Mouse (Mus musculus): ENCODE results near the gene Rps6ka5.

Rps6ka5 gene

DNA sequence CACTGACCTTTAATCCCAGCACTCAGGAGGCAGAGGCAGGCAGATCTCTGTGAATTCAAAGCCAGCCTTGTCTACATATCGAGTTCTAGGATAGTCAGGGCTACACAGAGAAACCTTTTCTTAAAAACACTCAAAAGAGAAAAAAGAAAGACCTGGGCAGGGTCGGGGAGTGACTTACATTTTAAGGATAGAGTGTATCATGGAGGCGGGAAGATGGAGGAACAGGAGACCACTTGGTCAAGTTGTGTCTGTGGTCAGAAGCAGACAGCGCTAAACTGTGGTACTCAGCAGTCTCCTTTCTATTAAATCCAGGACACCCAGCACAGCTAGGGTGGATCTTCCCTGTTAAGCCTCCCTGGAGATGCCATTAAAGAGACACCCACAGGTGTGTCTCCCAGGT is at the start of gene Rps6ka5:
Rps6ka5 (minus strand) TSS at position 333 of the 400 bp plus-strand sequence.
- DNase-seq (ENCODE audit: low read depth, low spot score) = no peak

DNA sequence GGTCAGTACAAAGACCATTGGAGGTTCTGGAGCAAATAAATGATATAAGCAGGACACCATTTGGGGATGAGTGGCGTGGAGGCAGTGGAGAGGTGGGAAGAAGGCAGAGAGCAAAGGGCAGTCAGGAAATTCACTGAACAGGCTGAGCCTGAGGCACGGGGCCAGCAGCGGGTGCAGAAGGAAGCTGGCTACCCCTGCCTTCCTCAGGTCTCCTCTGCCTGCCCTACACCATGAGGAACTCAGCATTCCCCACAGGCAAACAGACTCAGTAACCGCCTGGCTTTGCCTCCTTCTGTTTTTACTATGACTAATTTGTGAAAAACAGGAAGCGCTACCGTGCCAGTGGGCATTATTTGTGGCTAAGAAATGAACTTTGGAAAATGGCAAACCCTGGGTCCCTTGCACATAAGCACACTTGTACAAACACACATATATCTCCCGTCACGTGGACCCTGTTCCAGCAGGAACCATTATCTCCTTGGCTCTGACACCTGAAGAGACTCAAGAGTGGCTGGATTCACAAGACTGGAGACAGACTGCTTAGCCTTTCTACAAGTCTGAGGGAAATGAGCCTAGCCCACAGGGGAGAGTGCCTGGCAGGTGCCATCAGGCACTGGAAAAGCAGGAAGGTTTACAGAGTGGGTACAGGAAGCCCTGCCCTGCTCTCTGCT is 49.3 kb upstream of the Rps6ka5 start:
- no peak for DNase-seq (ENCODE audit: low read depth, low spot score)

DNA sequence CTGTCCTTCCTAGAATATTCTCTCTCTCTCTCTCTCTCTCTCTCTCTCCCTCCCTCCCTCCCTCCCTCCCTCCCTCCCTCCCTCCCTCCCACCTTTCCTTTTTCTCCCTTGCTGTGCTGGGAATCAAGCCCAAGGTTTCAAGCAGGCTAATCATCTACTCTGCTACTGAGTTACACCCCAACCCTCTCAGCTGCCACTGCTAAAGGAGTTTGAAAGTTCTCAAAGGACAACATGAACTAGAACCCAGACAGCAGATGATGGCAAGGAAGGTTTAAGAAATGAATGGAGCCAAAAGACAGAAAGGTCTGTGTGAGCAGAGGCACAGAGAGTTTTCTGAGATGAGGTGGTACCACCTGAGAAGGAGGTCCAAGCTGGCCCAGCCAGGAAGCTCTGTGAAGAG is 48.5 kb upstream of the Rps6ka5 start:
- no peak for DNase-seq (ENCODE audit: low read depth, low spot score)

DNA sequence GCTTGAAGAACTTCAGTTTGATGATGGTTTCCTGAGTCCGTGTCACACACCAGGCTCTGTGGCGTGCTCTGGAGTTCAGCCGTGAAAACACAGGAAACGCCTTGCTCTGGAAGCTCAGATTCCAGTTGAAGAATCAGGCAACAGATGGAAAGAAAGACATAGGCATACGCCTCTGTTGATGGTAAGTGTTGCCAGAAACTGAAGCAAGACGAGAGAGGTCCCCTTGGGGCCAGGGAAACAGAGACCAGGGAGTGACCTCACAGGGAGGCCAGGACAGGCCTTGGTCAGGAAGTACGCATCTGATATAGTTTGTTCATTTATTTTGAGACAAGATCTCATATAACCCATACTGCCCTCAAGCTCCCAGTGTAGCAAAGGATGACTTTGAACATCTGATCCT is 48.0 kb upstream of the Rps6ka5 start:
- no peak for DNase-seq (ENCODE audit: low read depth, low spot score)

DNA sequence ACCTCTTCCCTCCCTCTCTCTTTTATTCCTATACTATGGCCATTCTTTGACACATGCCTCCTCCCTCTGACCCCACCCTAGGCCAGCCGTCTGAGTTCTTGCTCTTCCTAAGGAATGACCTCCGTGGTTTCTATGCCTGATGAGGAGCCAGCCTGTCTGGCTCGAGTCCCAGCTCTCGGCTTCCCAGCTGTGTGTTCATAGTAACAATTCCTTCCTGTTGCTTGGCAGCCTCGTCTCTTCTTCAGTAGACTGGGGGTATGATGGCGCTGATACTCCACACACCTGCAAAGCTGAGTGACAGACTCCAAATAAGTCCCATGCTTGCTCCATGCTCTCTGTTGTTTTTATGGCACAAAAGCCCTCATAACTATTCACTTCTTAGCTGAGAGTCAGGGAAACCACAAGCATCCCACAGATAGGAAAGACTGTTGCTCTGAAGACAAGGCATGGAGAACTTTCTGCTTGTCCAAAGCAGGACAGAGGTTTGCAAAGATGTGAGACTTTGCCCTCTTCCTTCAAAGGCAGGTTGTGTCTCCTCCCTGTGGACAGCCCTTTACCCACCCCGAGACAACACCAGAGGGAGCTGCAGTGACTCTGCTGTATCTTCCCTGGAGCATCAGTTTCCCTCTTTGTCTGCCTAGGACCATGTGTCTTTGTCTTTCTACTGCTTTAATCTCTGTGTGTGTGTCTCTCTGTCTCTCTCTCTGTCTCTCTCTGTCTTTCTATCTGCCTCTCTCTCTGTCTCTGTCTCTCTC is 45.6 kb upstream of the Rps6ka5 start:
- no peak for DNase-seq (ENCODE audit: low read depth, low spot score)

DNA sequence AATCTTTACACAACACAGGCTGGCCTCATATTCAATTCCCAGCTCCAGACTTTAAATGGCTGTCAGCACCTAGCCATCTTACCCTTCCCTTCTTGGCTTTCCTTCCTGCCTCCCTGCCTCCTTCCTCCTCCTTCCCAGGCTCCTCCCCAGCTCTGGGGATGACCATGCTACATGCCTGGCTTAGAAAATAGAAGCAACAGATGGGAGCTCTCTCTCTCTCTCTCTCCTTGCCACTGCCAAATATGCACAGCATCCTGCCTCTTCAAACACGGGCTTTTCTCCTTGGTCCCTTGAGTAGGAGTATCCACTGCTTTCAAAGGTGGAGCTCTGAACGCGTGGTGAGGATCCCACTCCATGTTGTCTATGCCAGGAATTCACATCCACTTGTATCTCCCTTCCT is 44.0 kb upstream of the Rps6ka5 start:
- DNase-seq (ENCODE audit: low read depth, low spot score) = no peak

DNA sequence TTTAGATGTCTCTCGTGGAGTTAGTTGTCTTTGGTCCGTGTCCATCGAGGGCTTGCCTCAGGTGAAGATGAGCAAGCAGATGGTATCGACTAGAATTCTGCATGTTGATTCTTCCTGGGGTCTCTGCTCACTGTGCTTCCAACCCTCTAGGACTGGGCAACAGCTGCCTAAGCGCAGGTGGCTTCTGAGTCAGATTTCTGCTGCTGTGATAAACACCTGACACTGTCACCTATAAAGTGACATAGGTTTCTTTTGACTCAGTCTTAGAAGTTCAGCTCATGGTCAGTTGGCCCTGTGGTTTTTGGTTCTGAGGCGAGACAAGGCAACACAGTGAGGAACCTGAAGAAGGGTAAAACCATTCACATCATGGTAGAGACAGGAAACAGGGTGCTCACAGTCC is 43.1 kb upstream of the Rps6ka5 start:
- no peak for DNase-seq (ENCODE audit: low read depth, low spot score)

DNA sequence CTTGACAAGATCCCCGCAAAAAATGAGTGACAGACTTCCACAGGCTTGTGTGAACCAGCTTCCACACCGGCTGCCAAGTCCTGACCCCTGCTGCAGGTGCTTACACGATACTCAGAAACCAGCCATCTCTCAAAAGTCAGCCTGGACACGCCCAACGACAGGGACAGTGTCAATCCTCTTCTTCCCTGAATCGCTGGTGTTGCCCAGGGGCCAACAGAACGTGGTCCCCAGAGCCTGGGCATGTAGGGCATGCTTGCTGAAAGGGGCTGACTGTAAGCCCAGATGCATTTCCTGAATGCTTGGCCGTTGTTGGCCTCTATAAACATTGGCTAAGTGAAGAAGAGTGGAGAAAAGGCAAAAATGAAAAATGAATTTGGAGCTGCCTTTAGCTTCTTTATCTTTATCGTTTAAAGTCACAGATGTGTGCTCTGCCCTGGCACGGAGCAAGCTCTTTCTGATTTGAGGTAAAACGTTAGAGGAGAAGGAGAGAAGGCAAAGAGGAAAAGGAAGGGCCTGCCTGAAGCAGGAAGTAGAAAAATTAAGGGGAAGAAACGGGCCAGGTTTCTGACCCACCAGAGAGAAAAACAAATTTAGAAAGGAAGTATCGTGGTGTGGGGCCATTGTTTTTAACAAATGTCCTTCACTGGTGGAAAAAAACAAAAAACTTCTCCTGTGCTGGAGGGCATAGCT is 37.7 kb upstream of the Rps6ka5 start:
- DNase-seq (ENCODE audit: low read depth, low spot score) = no peak

DNA sequence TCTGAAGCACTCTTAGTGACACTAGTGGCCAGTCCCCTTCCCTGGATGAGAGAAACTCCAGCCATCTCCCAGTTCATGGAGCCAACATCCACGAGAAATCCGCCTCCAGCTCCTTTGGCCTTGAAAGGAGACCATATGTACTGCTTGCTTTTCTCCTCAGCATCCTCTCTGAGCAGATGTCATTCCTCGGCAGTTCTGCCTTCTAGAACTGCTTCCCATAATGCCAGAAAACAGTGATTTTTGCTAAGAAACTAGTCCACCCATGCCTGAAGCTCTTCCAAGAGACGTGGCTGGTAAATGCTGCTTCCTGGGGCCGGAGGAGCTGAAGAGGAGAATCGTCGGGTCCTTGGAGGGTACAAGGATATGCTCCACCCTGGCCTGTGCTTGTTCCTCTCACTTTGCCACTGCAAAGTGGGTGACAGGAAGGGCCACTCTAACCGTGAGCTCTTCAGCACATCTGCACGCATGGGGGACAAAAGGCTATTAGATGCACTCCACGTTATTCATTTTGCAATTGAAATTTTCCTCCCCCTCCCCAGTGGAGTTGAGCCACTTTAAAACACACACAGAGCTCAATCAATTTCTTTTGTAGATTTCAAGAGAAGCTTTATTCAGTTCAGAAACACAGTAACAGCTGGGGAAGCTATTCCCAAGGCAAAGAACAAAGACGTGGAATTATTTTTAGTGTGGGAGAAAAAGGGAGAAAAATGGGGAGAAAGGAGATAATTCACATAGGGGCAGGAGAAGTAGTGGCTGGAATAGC is 36.1 kb upstream of the Rps6ka5 start:
- DNase-seq (ENCODE audit: low read depth, low spot score) = no peak

DNA sequence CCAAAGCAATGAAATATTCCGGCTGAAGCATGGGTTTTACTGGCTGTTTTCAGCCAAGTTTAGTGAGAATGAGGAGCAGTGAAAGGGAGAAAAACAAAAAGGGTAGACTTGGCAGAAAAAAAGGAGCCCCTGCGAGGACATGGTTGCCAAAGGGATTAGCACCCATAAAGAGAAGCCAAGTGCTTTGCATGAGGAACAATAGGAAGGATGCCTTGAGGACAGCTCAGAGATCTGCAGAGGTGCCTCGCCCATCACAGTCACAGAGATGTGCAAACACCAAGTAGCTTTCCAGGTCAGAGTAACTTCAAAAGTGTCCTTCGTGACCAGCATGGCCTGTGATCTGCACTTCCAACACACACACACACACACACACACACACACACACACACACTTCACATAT is 30.6 kb upstream of the Rps6ka5 start:
- DNase-seq (ENCODE audit: low read depth, low spot score) = no peak

DNA sequence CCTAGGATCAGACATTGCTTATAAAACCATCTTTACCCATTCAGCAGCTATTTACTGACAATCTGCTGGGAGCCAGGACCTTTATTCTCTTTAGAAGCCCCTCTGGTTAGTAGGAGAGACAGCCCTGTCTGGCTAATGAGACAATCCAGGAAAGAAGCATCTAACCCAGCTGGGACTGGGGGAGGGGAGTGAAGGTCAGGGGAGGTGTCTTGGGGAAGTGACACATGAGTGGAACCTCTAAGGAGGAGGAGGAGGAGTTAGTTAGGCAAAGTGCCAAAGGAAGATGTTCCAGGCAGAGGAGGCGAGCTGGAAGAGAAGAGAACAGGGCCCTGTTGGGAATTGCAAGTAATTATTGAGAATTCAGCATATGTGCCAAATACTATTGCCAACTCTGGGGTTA is 26.9 kb upstream of the Rps6ka5 start:
- no peak for DNase-seq (ENCODE audit: low read depth, low spot score)

DNA sequence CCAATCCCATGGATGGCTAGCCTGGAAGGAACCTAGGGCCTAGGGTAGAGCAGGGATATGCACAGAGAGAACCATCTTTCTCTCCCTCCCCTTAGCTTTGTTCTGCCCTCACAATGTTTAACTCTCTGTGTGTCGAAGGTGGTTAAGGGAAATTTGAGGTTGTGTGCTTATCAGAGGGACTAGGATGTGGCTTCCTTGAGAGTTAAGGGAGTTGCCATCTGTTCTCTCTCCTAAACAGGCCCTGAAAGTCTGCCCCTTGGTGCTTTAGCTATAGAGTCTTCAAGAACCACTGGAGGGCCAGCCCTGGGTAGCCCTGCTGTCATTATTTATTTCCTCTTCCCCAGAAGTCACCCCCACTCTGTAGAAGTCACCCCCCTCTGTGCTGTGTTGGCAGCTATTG is 26.2 kb upstream of the Rps6ka5 start:
- no peak for DNase-seq (ENCODE audit: low read depth, low spot score)

DNA sequence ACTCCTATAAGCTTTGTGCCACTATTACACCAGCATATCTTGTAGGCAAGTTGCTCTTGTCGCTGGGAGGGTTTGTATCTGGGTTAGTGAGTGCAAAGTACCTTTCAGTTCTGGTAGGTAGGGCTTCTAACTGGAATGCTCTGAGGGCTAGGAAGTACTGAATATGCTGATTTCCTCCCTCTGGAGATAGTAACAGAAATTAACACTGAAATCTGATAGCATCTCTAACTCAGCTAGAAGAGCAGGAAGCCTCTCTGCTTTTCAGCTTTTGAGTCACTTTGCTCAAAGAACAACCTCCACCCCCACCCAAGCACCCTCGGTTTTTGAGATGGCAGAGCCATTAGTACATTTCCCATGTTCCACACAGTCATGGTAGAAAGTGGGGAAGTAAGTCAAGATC is 15.7 kb upstream of the Rps6ka5 start:
- no peak for DNase-seq (ENCODE audit: low read depth, low spot score)

DNA sequence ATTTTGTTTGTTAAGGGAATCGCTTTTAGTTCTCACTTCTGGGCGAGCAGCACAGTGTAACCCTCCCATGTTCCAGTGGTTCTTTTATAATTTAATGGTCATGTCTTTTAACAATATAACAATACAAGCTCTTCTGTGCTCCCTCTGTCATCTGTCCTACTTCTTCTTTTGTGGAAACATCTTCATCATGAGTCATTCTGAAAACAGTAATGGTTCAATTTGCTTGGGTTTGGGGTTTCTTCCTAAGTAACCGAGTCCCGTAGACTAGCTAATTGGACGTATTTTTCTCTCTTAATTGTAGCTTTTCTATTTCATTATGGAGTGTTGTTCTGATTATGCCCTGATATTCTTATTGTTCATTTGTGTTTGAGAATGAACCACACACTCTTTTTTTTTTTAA is 13.5 kb upstream of the Rps6ka5 start:
- DNase-seq (ENCODE audit: low read depth, low spot score) = no peak

DNA sequence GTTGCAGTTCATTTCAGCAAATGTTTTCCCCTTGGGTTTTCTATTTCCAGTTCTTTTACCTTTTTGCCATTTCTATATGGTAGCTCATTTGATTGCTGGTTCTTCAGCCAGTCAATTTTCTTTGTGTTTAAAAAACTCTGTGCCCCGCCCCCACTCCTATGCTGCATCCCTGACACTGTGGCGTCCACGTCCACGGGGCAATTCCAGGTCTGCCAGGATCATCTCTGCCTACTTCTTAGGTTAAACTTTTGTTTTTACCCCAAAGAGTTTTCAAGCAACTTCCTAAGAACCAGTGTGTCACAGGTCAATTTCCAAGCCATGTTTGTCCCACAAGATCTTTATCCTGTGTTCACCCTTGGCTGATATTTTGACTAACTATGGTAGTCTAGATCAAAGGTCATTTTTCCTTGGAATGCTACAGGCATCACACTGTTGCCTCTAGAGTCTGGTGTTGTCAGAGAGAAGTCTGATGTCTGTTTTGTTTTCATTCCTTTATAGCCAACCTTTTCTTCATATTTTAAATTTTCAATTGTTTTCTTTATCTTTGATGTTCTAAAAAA is 12.3 kb upstream of the Rps6ka5 start:
- no peak for DNase-seq (ENCODE audit: low read depth, low spot score)

DNA sequence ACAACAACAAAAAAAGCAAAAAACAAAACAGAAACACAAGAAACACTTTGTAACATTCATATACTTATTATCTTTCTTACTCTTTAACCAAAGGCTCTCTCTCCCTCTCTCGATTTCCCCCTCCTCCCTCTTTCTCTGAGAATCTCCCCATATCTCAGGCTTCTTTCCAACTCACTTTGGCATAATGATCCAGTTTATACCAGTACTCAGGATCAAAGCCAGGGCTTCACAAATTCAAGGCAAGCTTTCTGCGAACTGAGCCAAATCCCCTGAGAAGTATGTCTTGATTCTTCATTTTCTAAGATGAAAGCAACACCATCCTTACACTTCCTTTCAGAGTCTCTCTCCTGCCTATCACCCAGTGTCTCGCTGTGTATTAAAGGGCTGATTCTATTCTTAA is 11.7 kb upstream of the Rps6ka5 start:
- no peak for DNase-seq (ENCODE audit: low read depth, low spot score)

DNA sequence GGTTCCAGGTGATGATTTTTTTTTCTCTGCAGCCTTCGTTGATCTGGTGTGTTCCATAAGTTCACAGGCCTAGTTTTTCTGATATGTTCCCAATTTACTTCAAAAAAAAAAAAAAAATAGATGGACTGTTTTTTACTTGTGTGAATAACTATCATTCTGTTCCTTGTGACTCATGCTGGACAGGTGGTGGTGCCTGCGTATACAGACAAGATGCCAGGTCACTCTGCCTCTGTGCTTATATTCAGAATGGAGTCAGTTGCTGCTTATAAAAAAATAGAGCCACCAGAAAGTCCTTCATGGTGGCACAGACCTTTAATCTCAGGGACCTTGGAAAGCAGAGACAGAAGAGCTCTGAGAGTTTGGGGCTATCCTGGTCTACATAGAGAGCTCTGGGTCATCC is 8.8 kb upstream of the Rps6ka5 start:
- DNase-seq (ENCODE audit: low read depth, low spot score) = no peak

DNA sequence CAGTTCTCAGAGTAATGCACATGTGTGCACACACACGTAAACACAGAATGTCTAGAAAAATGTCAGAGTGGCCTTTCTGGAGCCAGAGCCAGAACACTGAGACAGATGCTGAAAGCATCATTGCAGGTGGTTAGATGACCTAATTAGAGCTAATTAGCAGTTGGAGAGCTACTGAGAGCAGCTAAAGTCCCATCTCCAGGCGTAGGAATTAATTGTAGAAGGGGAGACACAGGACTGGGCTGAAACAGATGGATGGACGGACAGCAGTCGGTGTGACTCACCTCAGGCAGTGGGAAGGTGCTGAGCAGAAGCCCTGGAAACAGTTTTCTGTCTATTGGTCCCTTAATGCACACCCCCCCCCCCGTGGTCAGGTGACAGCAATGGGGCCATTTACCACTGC is 8.4 kb upstream of the Rps6ka5 start:
- DNase-seq (ENCODE audit: low read depth, low spot score) = no peak

DNA sequence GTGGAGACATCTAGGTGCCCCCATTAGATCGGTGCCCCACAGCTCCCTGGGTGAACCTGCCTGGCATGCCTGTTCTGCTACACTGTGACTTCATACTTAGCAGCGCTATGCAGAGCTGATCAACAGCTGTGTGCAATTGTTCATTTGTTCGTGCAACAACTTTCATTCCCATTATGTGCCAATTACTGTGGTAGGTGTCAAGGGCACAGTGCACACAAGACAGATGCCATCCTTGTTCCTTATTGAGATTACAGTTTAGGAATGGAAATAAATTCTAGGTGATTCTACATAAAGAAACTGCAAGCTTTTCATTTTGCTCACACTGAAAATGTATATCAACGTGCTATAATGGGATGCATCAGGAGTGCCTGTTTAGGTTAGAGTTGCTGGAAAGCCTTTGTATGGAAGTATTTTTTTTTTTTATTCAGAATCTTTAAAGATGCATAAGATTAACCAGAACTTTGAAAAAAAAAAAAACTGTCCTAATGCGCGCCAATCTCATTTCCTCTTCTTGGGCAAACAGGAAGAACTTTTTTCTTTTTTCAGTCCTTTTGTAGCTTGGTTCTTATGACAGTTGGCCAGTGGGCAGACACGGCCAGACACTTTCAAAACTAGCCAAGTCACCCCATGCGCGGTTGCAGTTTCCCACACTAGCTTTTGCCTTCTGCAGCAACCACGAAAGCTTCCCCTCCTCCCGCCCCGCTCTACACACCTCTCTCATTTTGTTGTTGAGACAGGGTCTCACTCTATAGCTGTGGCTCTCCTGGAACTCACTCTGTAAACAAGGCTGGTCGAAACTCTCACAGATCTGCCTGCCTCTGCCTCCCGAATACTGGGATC is 2.1 kb upstream of the Rps6ka5 start:
- DNase-seq (ENCODE audit: low read depth, low spot score) = no peak

DNA sequence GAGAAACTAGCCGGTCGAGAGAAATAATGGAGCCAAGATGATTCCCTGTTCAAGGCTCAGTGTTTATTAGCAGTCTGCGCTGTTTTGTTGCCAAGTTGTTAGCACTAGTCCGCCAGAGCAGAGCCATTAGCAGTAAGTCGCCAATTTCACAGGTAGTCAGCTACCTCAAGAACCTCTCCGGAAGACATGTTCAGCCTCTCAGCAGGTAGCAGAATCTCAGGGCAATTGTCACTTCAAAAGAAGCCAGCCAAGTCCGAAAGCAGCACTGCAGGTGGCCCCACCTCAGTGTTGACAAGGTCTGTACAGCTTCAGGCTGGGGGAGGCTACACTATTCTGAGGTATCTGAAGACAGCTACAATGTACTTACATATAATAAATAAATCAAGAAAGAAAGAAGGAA is 1.1 kb upstream of the Rps6ka5 start:
- no peak for DNase-seq (ENCODE audit: low read depth, low spot score)

DNA sequence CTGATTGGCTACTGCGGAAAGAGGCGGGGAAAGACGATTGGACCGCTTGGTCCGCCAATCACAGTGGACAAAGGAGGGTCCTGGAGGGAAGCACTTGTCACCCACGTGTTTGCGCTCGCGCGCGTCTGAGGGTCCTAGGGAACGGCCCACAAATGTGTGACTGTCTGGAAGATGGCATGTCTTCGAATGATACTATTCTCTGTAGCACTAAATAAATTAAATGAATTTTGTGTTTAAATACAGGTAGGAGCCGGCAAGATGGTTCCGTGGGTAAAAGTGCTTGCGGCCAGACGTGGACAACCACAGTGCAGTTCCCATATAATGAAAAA is 1.4 kb downstream of the Rps6ka5 start:
- no peak for DNase-seq (ENCODE audit: low read depth, low spot score)
